Mouse (Mus musculus) embryonic fibroblast, embryonic 13.5 days (primary cell): ENCODE results near the gene Adk. TPM values are rescaled to one million over a fixed set of nuclear protein-coding genes. Genes with fewer than 3 reads are reported as not detected.
A peak's percentile ranks its signal among the peaks of the same experiment; 100 is the strongest.

Source experiments
- H3K27ac ChIP-seq: 2 replicates; pipeline ENCODE4 v1.5.1; 2012; ENCODE audit warnings: low read length, control low read depth, inconsistent platforms; ENCODE audit not compliant: insufficient read depth
- H3K4me1 ChIP-seq: 2 replicates; pipeline ENCODE4 v1.6.1; 2011; ENCODE audit warnings: low read length; ENCODE audit not compliant: control insufficient read depth, insufficient read depth
- H3K4me3 ChIP-seq: 2 replicates; pipeline ENCODE4 v1.5.1; 2011; ENCODE audit warnings: mild to moderate bottlenecking, control low read depth, low read length; ENCODE audit not compliant: insufficient read depth
- CTCF ChIP-seq: IDR thresholded peaks from 2 replicates; pipeline ENCODE4 v1.5.1; 2011; ENCODE audit warnings: mild to moderate bottlenecking, control low read depth, low read length, moderate library complexity, borderline replicate concordance; ENCODE audit not compliant: insufficient read depth
- POLR2A ChIP-seq: IDR thresholded peaks from 2 replicates; pipeline ENCODE4 v1.6.1; 2011; ENCODE audit warnings: low read depth, mild to moderate bottlenecking, control low read depth, low read length, moderate library complexity
- polyA plus RNA-seq: library from polyadenylated mRNA; stranded (reverse); fragments of >200 nt; gene quantifications from 2 replicates; pipeline ENCODE4 v1.2.4, GENCODE M21; 2011; ENCODE audit warnings: low read depth; ENCODE audit not compliant: missing spikeins, insufficient read length

Gene Adk
- polyA plus RNA-seq, 1 experiment = 117 TPM

GRCm38 (mm10) chr14:21433995-21434394 is 381.6 kb downstream of the Adk start:
- no peaks in the 10 kb centered on the region; the same call in 1 of the 2 replicates for H3K4me1 ChIP-seq
- no peak overlapping the region for H3K4me3 ChIP-seq
- no peak for TF ChIP-seq POLR2A
- TF ChIP-seq CTCF = no peak
- no peak overlapping the region for H3K27ac ChIP-seq

- H3K27ac ChIP-seq = no peak overlapping the region
- H3K4me1 ChIP-seq = peaks cover under 1% of the 10 kb centered on the region
- TF ChIP-seq POLR2A = no peak
- no peak for TF ChIP-seq CTCF
- H3K4me3 ChIP-seq = no peak overlapping the region
Measured at GRCm38 (mm10) chr14:21434686-21435085, 382.3 kb downstream of the Adk start.

GRCm38 (mm10) chr14:21439785-21440184 is 387.4 kb downstream of the Adk start:
- Histone ChIP-seq H3K4me3 (no peak overlapping the region), H3K27ac (no peak overlapping the region), H3K4me1 (peaks cover 12% of the 10 kb centered on the region)
- TF ChIP-seq POLR2A (no peak), CTCF (no peak)

GRCm38 (mm10) chr14:21440526-21440925 is 388.2 kb downstream of the Adk start:
- Histone ChIP-seq H3K4me1 (peaks cover 12% of the 10 kb centered on the region), H3K4me3 (no peak overlapping the region), H3K27ac (no peak overlapping the region)
- TF ChIP-seq CTCF = no peak
- no peak for TF ChIP-seq POLR2A

GRCm38 (mm10) chr14:21441772-21442533 is 389.6 kb downstream of the Adk start:
- Histone ChIP-seq H3K4me3 (no peak overlapping the region), H3K27ac (peak overlapping the region; percentile 6; the same call in 1 of the 2 replicates)
- no peak for TF ChIP-seq CTCF
- no peak for TF ChIP-seq POLR2A

GRCm38 (mm10) chr14:21452581-21452980 is 400.2 kb downstream of the Adk start:
- Histone ChIP-seq H3K27ac (no peak overlapping the region), H3K4me3 (no peak overlapping the region), H3K4me1 (no peaks in the 10 kb centered on the region)
- TF ChIP-seq POLR2A (no peak), CTCF (no peak)

More at GRCm38 (mm10) chr14:21441772-21442533, 389.6 kb downstream of the Adk start:
- H3K4me1 ChIP-seq = peaks cover 12% of the 10 kb centered on the region

- H3K27ac ChIP-seq = no peak overlapping the region
- no peaks in the 10 kb centered on the region for H3K4me1 ChIP-seq
- no peak overlapping the region for H3K4me3 ChIP-seq
- TF ChIP-seq POLR2A = no peak
- no peak for TF ChIP-seq CTCF
Measured at GRCm38 (mm10) chr14:21453896-21454295, 401.5 kb downstream of the Adk start.

GRCm38 (mm10) chr14:21455654-21456350 is 403.4 kb downstream of the Adk start:
- H3K4me3 ChIP-seq = no peak overlapping the region
- H3K27ac ChIP-seq = no peak overlapping the region
- TF ChIP-seq CTCF (no peak), POLR2A (no peak)
- no peaks in the 10 kb centered on the region for H3K4me1 ChIP-seq

GRCm38 (mm10) chr14:21456526-21456925 is 404.2 kb downstream of the Adk start:
- no peak for TF ChIP-seq CTCF
- no peak for TF ChIP-seq POLR2A
- Histone ChIP-seq H3K4me3 (no peak overlapping the region), H3K4me1 (no peaks in the 10 kb centered on the region), H3K27ac (no peak overlapping the region)

- no peak for TF ChIP-seq CTCF
- TF ChIP-seq POLR2A = no peak
- no peak overlapping the region for H3K27ac ChIP-seq
- no peak overlapping the region for H3K4me3 ChIP-seq
- H3K4me1 ChIP-seq = no peaks in the 10 kb centered on the region
Measured at GRCm38 (mm10) chr14:21457876-21458275, 405.5 kb downstream of the Adk start.
